Mouse (Mus musculus) testis, postnatal 14 days (tissue): ENCODE measurements around the gene 4931428L18Rik.

ENCODE experiments used
- DNase-seq: peaks from one replicate; pipeline ENCODE4 v3.0.0; 2021; ENCODE audit warnings: low spot score

4931428L18Rik gene

DNA sequence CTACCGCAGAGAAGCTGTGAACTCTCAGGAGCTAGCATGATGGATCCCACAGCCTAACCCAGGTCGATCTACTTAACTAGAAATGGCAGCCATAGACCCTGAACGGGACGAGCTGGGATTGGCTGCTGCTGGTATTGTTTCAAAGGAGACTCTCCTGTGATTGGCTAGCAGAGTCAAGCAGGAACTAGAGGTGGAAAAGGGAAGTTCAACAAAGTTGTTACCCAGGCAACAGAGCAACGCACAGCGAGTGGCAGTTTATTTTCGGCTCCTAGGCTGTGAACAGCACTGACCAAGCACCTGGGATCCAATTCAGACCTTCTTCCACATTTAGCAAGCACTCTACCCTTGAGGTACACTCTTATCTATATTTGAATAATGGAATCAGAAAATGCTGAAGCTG is at the start of gene 4931428L18Rik, which contains the start of gene Pih1d3:
Gene 4931428L18Rik, minus strand, starts transcription at position 121 of the 400 bp plus-strand sequence.
Gene Pih1d3, plus strand, starts transcription at position 275 of the 400 bp plus-strand sequence.
- DNase-seq, result peak; percentile 46

DNA sequence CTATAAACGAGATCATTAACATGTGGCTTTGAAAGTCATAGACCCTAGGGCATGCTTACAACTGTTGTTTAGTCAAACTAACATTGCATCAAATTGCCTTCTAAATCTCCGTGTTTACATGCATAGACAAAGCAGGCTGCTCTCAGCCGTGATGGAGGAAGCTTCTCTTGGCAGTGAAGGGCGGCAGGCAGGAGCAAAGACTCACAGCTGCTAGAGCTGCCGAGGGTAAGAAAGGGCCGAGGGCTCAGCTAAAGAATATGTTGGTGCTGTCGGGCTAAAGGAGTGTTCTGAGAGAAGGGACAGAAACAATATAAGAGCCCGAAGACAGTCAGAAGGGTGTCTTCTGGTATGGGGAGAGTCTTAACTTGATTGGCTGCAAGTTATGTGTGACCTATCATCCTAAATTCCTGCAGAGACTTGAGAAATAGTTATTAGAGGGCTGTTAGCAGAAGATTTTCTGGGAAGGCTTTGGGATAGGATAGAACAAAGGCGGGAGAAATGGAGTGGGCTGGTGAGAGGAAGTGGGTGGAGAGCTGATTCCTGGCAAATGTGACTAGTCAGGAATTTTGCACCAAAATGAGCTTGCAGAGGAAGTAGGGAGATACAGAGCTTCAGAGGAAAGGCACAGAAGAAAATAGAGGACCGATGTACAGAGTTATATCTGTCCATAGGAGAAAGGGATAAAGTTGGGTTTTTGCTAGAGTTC is 37.9 kb upstream of the 4931428L18Rik start:
- DNase-seq, result no peak

DNA sequence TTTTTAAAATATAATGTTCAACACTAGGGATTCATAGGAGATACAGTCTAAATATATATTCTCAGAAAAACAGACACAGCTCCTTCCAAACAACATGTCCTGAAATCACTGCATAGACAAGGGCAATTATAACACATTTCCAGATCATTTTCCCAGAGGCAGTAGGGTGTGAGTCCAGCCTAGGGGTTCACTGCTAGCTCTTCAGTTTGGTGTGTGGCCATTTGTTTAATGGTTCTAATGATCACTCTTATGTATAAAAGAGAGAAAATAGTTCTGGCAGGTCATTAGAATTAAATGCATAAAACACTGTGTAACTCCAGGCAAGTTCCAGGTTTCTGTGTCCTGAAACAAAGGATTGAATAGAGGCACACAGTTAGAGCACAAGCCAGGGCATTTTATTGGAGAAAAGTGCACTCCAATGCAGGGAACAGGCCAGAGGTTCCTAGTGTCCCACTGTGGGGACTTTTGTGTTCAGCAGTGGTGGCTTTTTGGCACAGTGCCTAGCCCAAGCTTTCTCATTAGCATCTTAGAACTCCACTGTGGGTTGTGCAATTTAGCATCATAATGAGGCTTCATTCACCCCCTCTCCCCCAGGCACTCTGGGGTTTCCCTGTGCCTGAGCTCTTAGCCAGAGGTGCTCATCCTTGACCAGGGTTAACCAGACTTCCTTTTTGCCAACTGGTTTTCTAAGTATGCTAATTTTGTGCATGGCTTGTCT is 11.0 kb upstream of the 4931428L18Rik start:
- no peak for DNase-seq

DNA sequence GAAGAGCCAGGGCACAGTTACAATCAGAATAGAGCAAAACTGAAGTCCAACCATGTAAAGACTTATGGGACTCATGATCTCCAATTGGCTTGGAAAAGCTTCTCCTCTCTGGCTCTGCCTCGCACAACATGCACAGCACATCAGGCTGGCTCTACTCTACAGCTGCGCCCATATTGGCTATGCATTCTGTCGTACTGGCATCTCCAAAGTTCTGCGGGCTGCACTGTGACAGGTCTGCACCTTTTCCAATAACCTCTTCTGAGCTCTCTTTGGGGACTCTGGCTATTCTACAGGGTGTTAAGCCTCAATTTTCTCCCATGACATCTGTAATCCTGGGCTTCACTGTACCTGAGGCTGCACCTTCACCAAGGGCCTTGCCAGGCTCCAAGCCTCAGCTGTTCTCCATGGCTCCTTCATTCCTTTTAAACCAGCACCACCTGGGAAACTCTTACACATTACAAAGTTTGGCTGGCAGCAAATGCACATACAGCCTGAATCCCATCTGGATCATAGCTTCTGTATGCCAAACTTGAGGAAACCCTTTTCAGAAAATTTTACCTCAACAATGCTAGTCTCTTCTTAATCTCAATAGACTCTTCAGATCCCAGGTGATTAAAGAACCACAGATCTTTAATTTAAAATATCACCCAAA is 1.8 kb downstream of the 4931428L18Rik start:
- DNase-seq, result no peak

DNA sequence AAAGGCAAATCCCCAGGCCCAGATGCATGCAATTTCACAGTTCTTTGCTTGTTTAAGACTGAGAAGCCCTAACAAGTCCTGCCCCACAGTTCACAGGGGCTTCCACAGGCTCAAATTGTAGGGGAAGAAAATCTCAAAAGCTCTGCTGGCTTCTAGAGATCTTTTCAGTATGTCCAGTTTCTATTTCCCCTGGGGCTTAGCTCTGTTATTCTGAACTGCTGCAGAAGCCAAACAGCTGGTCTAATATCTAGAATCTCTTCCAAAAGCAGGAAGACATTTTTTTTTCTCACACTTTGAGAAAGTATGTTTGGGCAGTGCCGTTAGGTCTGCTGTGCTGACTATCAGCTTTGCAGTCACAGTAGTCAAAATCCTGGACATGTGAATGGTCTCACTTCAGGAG is 7.7 kb downstream of the 4931428L18Rik start:
- no peak for DNase-seq

DNA sequence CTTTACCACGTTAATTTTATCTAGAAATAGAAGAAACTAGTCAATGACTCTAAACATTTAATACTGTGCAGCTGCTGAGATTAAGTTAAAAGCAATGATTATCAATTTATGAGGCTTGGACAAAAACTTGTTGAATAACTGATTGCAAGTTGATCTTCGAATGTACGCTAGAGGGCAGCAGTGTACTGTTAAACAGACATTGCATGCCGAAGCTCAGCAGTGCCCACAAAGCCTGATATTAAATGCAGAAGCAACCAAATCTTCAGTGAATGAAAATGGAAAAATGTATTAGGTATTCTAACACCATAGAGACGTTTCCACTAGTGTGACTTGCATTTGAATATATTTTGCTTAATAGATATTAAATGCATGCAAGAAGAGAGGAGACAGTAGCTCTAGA is 12.3 kb downstream of the 4931428L18Rik start:
- DNase-seq, result no peak

DNA sequence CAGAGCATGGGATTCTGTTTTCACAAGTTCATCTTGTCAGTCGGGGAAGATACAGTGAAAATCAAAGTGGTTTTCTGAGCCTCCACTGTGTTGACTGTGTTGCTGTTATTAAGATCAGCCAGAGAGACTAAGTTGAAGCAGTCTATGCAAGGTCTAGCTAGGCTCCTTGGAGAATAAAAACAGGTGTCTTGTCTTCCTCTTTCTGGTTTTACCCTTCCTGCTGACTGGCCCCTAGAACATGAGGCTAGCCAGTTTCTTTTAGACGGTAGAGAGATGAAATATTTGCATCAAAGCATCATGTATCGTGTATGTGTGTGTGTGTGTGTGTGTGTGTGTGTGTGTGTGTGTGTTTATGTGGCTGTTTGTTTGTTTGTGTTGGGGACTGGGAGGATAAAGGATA is 16.7 kb downstream of the 4931428L18Rik start:
- no peak for DNase-seq

DNA sequence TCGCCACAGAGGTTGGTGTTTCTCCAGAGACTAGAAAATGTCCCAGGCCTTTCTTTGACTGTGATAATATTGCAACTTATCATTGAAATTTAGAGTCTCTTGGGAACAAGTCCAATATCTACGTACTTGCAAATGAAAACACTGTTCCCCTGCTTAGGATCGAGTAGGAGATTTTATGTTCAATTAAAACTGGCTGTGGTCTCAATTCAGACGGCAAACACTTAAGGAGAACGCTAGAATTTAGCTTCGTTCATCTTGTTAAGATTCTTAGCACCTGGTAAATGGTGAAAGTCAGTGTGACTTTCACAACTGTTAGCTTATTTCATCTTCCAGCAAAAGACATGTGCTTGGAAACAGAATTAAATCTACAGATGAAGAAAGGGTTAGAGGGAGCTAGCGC is 17.1 kb downstream of the 4931428L18Rik start:
- DNase-seq, result no peak

DNA sequence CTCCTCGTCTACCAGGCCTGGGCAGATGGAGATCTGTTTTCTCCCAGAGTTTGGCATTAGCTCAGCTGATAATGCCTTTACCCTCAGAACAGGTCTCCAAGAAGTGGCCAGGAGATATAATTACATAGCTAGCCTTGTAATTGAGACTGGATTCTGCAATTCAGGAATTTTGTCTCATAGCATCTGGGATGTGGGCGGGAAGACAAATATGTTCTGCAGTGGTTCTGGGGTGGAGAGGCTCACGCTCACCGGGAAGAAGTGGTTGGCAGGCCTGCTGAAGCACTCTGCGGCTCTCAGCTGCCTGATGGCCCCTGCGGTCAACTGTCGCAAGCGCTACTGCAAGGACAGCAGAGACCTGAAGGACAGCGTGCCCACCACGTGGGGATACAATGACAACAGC is 18.7 kb downstream of the 4931428L18Rik start:
- no peak for DNase-seq

DNA sequence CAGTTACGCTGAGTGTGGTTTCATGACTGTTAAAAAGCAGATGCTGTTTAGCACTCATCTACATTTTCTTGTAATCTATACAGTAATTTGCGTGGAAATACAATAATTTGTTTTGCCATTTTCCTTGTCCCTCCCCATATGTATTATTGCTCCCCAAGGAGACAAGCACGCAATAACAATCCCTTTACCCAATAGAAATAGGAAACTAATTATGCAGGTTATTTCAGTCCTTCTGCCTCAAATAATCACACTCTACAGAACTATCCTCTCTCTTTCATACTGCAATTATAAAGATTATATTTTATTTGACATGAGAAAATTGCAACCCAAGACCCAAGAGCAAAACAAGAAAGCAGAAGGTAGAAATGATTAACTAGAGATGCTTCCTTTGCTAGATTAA is 25.5 kb downstream of the 4931428L18Rik start:
- no peak for DNase-seq

DNA sequence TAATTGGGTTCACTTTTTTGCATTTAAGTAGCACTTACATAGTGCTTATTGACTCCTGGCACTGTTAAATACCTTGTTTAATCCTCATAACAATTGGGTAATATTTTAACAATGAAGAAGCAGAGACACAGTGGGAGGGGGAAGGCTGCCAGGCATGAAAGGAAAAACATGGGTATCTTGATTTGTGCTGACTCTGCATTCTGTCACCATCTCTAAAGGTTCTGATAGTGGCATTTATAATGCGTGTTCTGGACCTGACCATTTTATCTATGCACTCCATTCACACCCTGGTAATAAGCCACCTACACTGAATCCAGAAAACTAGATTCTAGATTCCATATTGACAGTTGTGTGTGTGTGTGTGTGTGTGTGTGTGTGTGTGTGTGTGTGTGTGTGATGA is 26.9 kb downstream of the 4931428L18Rik start:
- no peak for DNase-seq

DNA sequence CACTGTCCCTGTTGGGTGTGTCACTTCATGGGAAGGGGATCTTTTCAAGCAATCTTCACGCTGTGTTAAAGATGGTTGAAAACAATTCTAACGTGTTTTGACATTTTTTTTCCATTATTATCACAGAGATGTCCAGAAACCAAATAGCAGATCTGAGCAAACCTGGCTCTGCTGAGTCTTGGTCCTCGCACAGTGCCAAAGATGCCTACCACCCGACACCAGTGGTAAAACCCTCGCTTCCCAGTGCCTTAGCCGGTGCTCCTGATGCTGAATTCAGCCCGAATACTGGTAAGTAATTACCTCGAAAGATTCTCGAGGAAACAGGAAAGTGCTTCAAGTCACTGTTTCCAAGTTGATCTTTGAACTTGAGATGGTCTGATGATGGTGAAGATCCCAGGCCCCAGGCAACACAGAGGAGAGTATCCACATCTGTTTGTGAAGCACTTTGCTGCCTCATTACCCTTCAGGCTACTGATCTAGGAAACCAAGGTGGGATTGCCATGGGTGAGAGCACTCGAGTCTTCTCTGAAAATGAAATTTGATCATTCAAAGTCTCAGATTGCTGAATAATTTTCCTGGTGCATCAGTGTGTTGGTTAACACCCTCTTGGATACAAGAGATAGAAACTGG is 32.1 kb downstream of the 4931428L18Rik start:
- no peak for DNase-seq

DNA sequence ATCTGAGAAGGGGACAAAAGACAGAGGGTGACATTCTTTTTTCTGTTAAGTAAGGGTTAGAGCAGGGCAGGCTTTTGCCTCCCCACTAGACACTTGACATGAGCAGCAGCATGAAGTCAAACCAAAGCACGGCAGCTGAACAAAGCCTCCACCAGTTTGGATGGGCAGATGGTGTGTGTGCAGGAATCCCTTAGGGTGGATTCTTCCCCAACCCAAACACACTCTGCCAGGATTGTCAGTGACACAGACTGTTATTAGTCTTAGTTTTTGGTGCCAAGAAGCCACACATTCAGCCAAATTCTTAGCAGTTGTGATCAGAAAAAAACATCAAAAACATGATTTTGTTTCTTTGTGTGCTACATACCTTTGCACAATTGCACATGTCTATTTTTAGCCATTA is 44.2 kb downstream of the 4931428L18Rik start:
- no peak for DNase-seq

DNA sequence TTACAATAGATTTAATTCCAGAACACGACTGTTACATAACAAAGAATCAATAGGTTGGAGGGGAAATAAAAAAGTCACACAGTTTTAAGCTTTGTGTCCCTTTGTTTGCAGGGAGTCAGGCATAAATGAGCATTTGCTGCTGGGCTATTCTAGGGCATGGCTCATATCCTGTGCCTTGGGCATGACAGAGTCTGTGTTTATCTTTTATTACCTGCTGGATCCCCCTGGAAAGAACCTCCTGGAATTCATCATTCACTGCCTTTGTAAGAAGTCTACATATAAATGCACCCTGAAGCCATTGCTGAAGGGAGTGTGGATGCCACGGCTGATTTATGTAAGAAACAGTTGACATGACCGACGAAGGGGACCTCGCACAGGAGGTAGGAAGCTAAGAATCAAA is 46.4 kb downstream of the 4931428L18Rik start, which contains the start of gene Lgsn:
Gene Lgsn, plus strand, starts transcription at position 301 of the 400 bp plus-strand sequence.
- DNase-seq, result no peak

DNA sequence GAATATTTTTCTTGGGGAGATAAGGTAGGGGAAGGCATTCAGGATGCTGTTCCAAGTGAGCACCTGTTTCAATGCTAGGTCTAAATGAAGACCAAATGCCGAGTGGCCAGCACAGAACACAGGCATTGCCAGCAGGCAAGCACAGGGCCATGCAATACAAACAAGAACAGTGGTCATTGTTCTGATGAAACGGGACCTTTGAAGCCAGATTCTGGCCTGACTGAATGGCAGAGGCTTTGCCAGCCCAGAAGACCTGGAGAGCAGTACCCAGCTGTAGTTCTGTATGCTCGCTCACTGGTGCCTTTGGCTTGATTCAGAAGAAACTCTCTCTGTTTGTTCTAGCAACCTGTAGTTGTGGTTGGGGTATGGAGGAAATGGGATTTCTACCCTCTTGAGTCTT is 47.1 kb downstream of the 4931428L18Rik start:
- no peak for DNase-seq

DNA sequence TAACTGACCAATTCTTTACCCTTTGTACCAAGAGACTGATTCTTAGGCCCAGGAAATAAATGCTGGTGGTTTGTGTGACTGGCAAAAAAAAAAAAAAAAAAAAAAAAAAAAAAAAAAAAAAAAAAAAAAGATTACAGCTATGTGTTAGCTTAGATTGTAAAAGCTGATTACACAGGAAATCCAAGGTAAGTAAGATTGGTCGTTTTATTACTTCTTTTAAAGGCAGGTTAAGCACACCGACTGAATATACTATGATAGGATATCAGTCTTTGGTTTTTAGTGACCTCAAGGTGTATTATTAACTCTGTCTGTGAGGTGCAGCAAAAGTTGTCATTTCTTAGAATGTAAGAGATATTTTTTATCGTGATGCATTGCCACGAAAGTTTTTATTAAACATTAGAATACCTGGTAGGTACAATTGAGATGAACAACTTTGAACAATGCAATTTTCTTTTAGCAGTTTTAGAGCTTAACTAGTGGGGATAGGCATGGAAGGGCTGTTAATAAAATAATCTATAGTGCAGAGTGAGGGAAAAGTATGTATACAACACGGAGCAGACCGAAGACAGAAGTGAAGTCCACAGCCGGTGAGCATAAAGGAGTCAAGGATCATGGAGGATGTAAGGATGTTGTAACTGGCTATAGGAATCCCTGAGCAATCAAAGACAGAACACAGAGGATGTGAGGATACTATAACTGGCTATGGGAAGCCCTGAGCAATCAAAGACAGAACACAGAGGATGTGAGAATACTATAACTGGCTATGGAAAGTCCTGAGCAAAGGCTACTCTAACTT is 57.0 kb downstream of the 4931428L18Rik start:
- DNase-seq, result no peak

DNA sequence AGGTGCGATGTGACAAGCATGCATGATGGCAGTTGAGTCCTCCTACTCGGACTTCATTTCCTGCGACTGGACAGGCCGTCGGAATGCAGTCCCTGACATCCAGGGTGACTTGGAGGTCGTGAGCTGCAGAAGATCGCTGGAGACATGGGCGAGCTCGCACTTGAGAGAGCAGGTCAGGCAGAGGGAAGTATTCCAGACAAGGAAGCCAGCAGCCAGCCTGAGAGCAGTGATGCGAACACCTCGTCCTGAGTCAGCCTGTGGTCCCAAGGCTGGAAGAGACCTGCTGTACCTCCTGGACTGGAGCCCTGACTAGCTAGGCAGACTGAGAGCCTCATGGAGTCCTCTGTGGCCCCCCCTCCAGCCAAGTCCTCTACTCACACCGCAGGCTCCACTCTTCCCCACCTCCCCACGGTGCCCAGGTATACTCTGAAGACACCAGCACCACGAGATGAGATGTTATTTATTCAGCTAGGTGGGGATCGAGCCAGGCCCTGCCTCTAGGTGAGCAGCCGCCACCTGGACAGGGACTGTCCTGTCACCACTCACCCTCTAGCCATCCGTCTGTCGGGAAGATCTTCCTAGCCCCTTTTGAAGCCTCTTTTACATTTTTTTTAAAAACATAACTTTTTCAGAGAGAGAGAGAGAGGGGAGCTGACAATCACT is 57.8 kb downstream of the 4931428L18Rik start:
- no peak for DNase-seq

DNA sequence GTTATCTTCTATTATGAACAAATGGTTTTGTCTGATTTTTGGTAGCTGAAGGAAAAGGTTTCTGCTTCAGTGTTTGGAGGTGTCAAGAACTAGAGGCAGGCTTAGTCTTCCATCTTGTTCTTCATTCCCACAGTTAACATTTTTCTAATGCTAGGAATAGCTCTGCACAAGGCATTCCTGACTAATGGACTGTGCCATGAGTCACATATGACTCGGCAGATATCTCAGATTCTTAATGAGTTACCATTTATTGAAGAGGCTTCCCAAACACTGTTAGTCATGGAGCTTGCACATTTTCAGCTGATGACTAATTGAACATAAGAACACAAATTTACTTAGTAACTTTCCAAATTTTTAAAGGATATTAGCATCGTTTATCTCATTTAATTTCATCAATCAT is 65.6 kb downstream of the 4931428L18Rik start:
- no peak for DNase-seq

DNA sequence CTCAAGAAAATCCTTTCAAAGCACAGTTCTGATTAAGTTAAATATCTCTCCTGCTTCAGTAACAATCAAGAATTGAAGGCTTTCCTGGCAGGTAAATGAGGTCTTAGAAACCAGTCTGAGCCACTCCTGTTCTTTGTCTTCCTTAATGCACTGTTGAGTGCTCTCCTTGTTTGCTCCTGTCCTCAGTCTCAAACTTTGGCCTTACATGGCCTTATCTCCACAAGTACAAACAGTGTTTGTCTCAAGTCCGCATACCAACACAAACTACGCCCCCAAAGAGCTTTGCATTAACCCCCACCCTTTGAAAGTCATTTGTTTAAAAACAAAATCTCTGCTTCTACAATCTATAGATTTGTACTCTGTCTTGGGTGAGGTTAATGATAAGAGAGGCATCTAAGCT is 66.3 kb downstream of the 4931428L18Rik start:
- no peak for DNase-seq

DNA sequence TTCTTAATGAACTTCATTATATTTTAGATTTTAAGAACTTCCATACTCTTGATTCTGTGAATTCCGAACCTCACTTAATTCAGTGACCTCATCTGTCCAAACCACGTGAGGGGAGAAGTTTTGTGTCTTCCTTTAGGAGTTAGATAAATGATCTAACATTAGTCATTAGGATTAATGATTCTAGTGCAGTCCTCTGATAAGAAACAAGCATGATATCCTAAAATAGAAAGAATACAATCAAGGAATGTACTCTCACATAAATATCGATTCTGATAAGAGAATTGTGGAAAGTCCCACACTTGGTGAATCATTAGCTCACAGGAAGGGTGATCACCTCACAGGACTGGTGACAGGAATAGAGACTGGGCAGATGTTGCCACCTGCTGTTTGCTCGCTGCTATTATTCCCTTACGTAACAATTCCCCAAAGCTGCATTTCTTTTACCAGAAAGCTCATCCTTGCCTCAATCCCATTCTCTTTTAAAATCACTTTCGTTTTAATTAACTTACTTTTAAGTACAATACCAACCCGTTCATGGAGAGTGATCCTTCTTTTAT is 68.6 kb downstream of the 4931428L18Rik start:
- DNase-seq, result peak; percentile 5
